Mouse (Mus musculus): ENCODE measurements around the gene B3gnt2.
A peak's percentile ranks its signal among the peaks of the same experiment; 100 is the strongest.

DNA sequence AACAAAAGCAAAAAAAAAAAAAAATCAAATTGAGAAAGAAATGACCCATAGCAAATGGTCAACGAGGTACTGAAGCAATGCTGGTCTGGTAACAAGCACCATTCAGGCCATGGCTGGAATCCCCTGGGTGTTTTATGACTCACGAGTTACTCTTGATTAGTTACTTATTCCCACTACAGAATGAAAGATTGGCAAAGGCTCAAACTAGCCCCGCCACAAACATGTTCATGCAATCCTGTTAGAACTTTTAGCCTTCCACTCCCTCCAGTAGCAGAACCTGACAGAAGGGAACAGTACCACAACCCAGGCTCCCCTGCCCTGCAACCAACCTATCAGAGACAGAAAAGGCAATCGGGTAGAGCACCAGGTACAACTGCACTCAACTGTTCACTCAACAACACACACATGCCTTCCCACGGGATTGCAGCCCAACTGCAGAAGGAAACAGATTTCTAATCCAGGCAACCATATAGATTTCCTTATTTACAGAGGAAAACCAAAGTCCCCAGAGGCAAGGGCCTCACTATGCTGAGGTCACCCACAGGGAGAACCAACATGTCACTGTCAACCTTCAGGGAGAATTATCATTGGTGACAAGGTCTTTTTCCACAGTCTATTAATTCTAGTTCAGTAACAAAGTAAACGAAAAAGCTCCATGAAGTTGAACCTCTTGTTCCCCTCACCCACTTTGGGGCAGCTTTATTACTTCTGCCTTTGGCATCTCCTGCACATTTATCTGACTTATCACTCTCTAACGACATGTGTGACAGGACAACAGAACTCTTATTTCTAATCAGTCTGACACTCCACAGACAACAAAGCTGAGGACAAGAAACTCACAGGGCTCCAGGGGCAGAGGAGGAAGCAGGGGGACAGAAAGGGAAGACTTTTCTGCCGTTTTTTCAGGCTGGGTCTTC lies 12.8 kb downstream of the B3gnt2 start:
- TF ChIP-seq ZC3H11A (IDR thresholded peaks at IDR 0.05; ENCODE audit: low read depth, low read length) (no peak), MEF2A (IDR thresholded peaks at IDR 0.05; ENCODE audit: extremely low read depth, insufficient replicate concordance, low read depth, low read length, poor library complexity, severe bottlenecking) (no peak), ZMIZ1 (IDR thresholded peaks at IDR 0.05; ENCODE audit: low read depth, low read length) (0 out of 2 replicates have a peak, but pooled peaks have one; percentile 12), CTCF (IDR thresholded peaks at IDR 0.05 in 2 of 3, conservative IDR thresholded peaks at IDR 0.05 in 1 of 3; ENCODE audit: control insufficient read depth in 1 of 3, insufficient read depth in 1 of 3, low read depth in 2 of 3, low read length in 3 of 3, poor library complexity in 1 of 3, severe bottlenecking in 1 of 3) (no peak), POLR2AphosphoS2 (IDR thresholded peaks at IDR 0.05; ENCODE audit: low read length) (no peak), ZNF384 (IDR thresholded peaks at IDR 0.05; ENCODE audit: low read depth, low read length) (0 out of 2 replicates have a peak, but pooled peaks have one; percentile 16), POLR2A (IDR thresholded peaks at IDR 0.05; ENCODE audit: control insufficient read depth in 1 of 2, insufficient read depth in 1 of 2, low read depth in 1 of 2, low read length in 2 of 2, poor library complexity in 1 of 2) (no peak)
